Mouse (Mus musculus) layer of hippocampus, postnatal 14 days (tissue): Measurements from ENCODE around the gene Pdia3. TPM values are rescaled to one million over a fixed set of nuclear protein-coding genes. Genes with fewer than 3 reads are reported as not detected.
"Not testable (repeated sequence)": the region's sequence is repeated elsewhere in the genome, so short reads cannot be mapped to it uniquely, and the experiment has no call there.

Source experiments
- DNase-seq, 2 experiments: peaks; one replicate each; pipeline ENCODE4 v3.0.0; 2021 to 2022; ENCODE audit warnings: low spot score in 2 of 2, mixed read lengths in 1 of 2
- microRNA-seq, 2 experiments: library from miRNA; unstranded; fragments of <30 nt; microRNA quantifications; one replicate each; pipeline ENCODE4 v1.2.0; 2021
- total RNA-seq, 2 experiments: library from RNA; stranded (reverse); gene quantifications; 2 replicates each; pipeline ENCODE4 v1.2.3; 2021

The Pdia3 gene
- total RNA-seq, 2 experiments from 2014 or later, result 194 to 224 TPM

GRCm38 (mm10) chr2:121475306-121475705, 61.7 kb downstream of the Pdia3 start:
- not testable (repeated sequence) for DNase-seq

DNA sequence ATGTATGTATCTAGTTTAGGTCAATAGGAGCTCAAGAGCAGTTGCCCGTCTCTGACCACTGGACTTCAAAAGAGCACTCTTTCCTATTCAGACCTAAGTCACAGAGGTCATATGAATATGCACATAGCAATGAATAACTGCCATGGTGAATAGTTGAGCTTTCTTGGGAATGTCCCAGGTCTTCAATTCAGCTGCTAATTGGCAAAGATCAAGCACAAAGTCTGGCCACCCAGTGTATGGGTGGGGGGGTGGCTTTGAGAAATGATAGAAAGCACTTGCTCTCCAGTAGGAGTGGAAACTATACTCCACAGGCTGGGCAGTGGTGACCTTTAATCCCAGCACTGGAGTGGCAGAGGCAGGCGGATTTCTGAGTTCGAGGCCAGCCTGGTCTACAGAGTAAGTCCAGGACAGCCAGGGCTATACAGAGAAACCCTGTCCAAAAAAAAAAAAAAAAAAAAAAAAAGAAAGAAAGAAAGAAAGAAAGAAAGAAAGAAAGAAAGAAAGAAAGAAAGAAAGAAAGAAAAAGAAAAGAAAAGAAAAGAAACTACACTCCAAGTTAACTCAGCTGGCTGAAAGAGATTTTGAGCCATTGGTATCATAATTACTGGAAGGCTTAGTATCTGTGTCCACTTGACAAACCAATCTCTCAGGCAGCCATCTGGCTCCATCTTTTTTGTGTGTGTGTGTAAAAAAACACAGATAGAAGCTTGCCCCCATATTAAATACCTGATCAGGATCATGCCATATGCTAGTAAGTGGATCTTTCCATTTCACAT, 64.1 kb downstream of the Pdia3 start:
- no peak for DNase-seq

DNA sequence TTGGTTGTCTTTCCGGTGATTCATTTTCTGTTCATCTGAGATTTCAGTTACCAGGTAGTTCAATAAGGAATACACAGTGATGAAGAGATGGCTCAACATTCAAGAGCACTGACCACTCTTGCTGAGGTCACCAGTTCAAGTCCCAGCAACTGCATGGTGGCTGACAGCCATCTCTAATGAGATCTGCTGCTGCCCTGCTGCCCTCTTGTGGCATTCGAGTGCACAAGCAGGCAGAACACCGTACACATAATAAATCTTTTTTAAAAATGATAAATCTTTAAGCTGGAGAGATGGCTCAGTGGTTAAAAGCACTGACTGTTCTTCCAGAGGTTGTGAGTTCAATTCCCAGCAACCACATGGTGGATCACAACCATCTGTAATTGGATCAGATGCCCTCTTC, 66.9 kb downstream of the Pdia3 start:
- no peak for DNase-seq

DNA sequence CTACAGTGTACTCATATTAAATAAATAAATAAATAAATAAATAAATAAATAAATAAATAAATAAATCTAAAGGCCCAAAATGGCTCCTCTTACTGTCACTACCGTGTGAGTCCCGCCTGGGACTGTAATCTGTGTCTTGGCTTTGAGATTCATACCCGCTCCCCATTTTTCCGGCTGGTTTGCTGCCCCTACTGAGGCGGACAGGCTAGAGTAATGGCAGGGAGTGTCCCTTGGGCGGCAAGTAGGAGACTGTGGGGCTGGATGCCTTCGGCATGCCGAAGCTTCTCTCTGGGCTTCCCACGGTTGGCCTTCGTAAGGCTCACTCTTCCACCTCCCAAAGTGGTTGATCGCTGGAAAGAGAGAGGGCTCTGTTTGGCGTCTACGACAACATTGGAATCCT, 67.3 kb downstream of the Pdia3 start:
- DNase-seq, result not testable (repeated sequence)

DNA sequence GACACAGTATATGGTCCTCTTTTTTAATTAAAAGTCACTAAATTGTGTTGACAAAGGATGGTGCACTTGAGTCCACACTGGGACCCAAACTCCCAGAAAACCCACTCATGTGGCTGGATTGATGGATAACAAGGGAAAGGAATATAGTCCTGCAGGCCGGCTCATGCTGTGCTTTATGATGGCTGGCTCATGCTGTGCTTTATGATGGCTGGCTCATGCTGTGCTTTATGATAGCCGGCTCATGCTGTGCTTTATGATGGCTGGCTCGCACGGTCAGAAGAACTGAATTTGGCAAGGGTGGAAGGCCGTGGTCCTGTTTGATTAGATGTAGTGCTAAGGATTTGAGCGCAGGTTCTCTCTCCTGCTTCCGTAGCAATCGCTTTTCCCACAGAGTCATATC, 70.0 kb downstream of the Pdia3 start:
- no peak for DNase-seq

DNA sequence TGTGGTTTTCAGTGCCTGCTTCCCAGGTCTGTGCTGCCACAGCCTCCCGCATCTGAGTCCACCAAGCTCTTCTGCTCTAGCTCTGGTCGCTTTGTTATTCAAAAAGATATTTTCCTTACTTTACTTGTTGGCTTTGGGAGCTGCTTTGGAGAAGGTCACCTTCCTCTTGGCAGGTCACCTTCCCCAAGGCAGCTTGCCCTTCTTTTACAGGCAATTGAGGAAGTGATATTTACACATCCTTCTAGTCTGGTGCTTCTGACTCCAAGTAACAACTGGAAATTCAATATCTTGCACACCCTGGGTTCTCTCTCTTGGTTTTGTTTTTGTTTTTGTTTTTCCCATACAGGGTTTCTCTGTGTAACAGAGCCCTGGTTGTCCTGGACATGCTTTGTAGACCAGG, 70.8 kb downstream of the Pdia3 start:
- not testable (repeated sequence) for DNase-seq

Small RNA genes within 50 kb of the gene (microRNA-seq; reads per million reads assigned to microRNA genes)
- 0 reads per million in 2 experiments for gene Gm22953

Other genes with a start within 250 kb of the Pdia3 start
- 10 to 100 TPM; 35.6 to 36.3 TPM for gene Tubgcp4, start 243.1 kb upstream of the Pdia3 start, total RNA-seq
- gene Zscan29, start 242.7 kb upstream of the Pdia3 start, total RNA-seq, result 1 to 10 TPM; 7.0 to 7.1 TPM
- 100 to 1,000 TPM; 140 to 152 TPM for gene Trp53bp1, start 142.4 kb upstream of the Pdia3 start, total RNA-seq
- gene Map1a, start 124.2 kb upstream of the Pdia3 start, total RNA-seq, result 100 to 1,000 TPM; 472 to 505 TPM
- gene Ppip5k1, start 58.4 kb upstream of the Pdia3 start, total RNA-seq, result 10 to 100 TPM; 69.1 to 74.4 TPM
- gene Ckmt1, start 56.1 kb upstream of the Pdia3 start, total RNA-seq, result 100 to 1,000 TPM; 333 to 351 TPM
- gene Strc, start 26.6 kb upstream of the Pdia3 start, total RNA-seq, result under 1 TPM; 0.09 to 0.31 TPM
- 1 to 10 TPM; 4.1 to 4.6 TPM for gene Catsper2, start within 50 bp of the Pdia3 start, total RNA-seq
- gene Ell3, start 30.5 kb downstream of the Pdia3 start, total RNA-seq, result not detected
- 100 to 1,000 TPM; 157 to 166 TPM for gene Serf2, start 35.4 kb downstream of the Pdia3 start, total RNA-seq
- gene Hypk, start 39.5 kb downstream of the Pdia3 start, total RNA-seq, result 10 to 100 TPM; 20.1 to 27.8 TPM
- under 1 TPM; 0.97 to 0.98 TPM for gene Serinc4, start 43.0 kb downstream of the Pdia3 start, total RNA-seq
- gene Mfap1b, start 60.3 kb downstream of the Pdia3 start, total RNA-seq, result 10 to 100 TPM; 38.0 to 40.6 TPM
- 10 to 100 TPM; 31.3 to 32.2 TPM for gene Mfap1a, start 92.9 kb downstream of the Pdia3 start, total RNA-seq
- gene Wdr76, start 92.9 kb downstream of the Pdia3 start, total RNA-seq, result 1 to 10 TPM; 2.0 to 2.5 TPM